Mouse (Mus musculus) intestine, postnatal 0 days (tissue): ENCODE measurements around the gene Slc7a5. TPM values are rescaled to one million over a fixed set of nuclear protein-coding genes. Genes with fewer than 3 reads are reported as not detected.

Experiments
- ATAC-seq: fragments of 200-750 bp; cut with Nextera tagmentation; 2 replicates; pipeline ENCODE4 v1.8.0; 2017; ENCODE audit warnings: mild to moderate bottlenecking, moderate TSS enrichment, moderate library complexity
- H3K27ac ChIP-seq: fragments of 300-500 bp; sonication (generic); 2 replicates; pipeline ENCODE4 v1.5.1; 2014; ENCODE audit warnings: mild to moderate bottlenecking, low read depth, low read length, moderate library complexity
- H3K27me3 ChIP-seq: fragments of 300-500 bp; sonication (generic); replicated peaks from 2 replicates; pipeline ENCODE4 v1.6.1; 2014; ENCODE audit warnings: low read length, mixed read lengths; ENCODE audit not compliant: control insufficient read depth, insufficient read depth
- H3K36me3 ChIP-seq: fragments of 300-500 bp; sonication (generic); 2 replicates; pipeline ENCODE4 v1.6.1; 2014; ENCODE audit warnings: mild to moderate bottlenecking, moderate library complexity; ENCODE audit not compliant: control insufficient read depth, insufficient read depth
- H3K4me1 ChIP-seq: fragments of 300-500 bp; sonication (generic); replicated peaks from 2 replicates; pipeline ENCODE4 v1.6.1; 2014; ENCODE audit warnings: antibody characterized with exemption, low read length, mixed read lengths; ENCODE audit not compliant: control insufficient read depth, insufficient read depth
- H3K4me2 ChIP-seq: fragments of 300-500 bp; sonication (generic); replicated peaks from 2 replicates; pipeline ENCODE4 v1.6.1; 2014; ENCODE audit warnings: low read depth, mild to moderate bottlenecking, moderate library complexity
- H3K4me3 ChIP-seq: fragments of 300-500 bp; sonication (generic); 2 replicates; pipeline ENCODE4 v1.5.1; 2014; ENCODE audit warnings: low read depth, low read length
- H3K9ac ChIP-seq: fragments of 300-500 bp; sonication (generic); 2 replicates; pipeline ENCODE4 v1.6.1; 2014; ENCODE audit warnings: mild to moderate bottlenecking, low read depth, low read length
- H3K9me3 ChIP-seq: fragments of 300-500 bp; sonication (generic); 2 replicates; pipeline ENCODE4 v1.6.1; 2016; ENCODE audit warnings: mixed run types; ENCODE audit not compliant: control insufficient read depth
- CTCF ChIP-seq: sonication (generic); IDR thresholded peaks from 2 replicates; pipeline ENCODE4 v1.5.1; 2016; ENCODE audit warnings: low read depth, mild to moderate bottlenecking, control low read depth, antibody characterized with exemption, moderate library complexity
- WGBS: fragments of 180-500 bp; shearing (Covaris S2); extraction: QIAGEN DNeasy Blood & Tissue Kit; methylation state at CpG from one replicate; pipeline ENCODE4 v1.1.7; 2014; 5-methylcytosine and 5-hydroxymethylcytosine counted together
- polyA plus RNA-seq: library from polyadenylated mRNA; unstranded; fragments of >200 nt; fragmentation: Nextera tagmentation; extraction: Ambion mirVana; gene quantifications from 2 replicates; pipeline ENCODE4 v1.2.1, GENCODE M21; 2015

Gene Slc7a5
- polyA plus RNA-seq, 1 experiment from 2014 or later: 6.1 TPM

DNA sequence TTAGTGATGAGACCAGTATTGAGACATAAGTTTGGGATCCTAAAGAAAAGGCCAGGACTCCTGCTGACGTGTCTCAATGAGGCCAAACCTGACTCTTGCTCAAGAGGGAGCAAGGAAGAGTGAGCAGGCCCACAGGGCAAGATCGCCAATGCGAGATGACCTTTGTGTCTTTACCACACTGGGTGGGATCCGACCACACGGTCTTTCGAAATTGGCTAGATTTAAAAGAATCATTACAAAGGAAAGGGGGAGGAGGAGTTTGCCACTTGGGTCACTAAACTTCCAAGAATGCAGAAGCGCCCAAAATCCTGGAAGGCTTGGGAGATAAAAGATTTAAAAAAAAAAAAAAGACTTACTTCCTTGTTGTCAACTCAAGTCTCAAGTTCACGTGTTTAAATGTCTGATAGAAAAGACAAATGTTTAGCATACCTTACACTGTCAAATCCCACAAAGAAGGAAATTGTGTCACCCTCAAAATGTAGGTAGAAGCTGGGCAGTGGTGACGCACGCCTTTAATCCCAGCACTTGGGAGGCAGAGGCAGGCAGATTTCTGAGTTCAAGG lies 60.2 kb downstream of the Slc7a5 start:
- TF ChIP-seq CTCF: no peak

GRCm38 (mm10) chr8:121846815-121847214 lies 60.7 kb downstream of the Slc7a5 start:
- Histone ChIP-seq H3K27ac (no peak overlapping the region), H3K9me3 (no peaks in the 10 kb centered on the region), H3K27me3 (no peaks in the 10 kb centered on the region), H3K4me2 (no peak overlapping the region), H3K36me3 (no peaks in the 10 kb centered on the region), H3K4me3 (no peak overlapping the region), H3K9ac (no peak overlapping the region), H3K4me1 (no peaks in the 10 kb centered on the region; the same call in 1 of the 2 replicates)
- TF ChIP-seq CTCF: no peak
- ATAC-seq: no peak

More for the DNA sequence above, 60.2 kb downstream of the Slc7a5 start:
- no peak for ATAC-seq
- 52% methylated on average over 10 of the region's 10 CpGs for WGBS
- Histone ChIP-seq H3K36me3 (no peaks in the 10 kb centered on the region), H3K4me1 (no peaks in the 10 kb centered on the region; the same call in 1 of the 2 replicates), H3K4me3 (no peak overlapping the region), H3K27me3 (no peaks in the 10 kb centered on the region), H3K4me2 (no peak overlapping the region), H3K9ac (no peak overlapping the region), H3K9me3 (no peaks in the 10 kb centered on the region), H3K27ac (no peak overlapping the region)

GRCm38 (mm10) chr8:121844765-121845164 lies 62.7 kb downstream of the Slc7a5 start:
- no peaks in the 10 kb centered on the region for H3K9me3 ChIP-seq
- no peak for TF ChIP-seq CTCF

GRCm38 (mm10) chr8:121843184-121843733 lies 64.2 kb downstream of the Slc7a5 start:
- Histone ChIP-seq H3K9me3 (no peaks in the 10 kb centered on the region), H3K4me2 (no peak overlapping the region), H3K4me3 (no peak overlapping the region), H3K4me1 (no peaks in the 10 kb centered on the region), H3K9ac (no peak overlapping the region), H3K27ac (no peak overlapping the region), H3K36me3 (no peaks in the 10 kb centered on the region), H3K27me3 (no peaks in the 10 kb centered on the region)
- 73% methylated on average over 3 of the region's 3 CpGs for whole genome bisulfite sequencing
- no peak for ATAC-seq
- no peak for TF ChIP-seq CTCF

More at GRCm38 (mm10) chr8:121844765-121845164, 62.7 kb downstream of the Slc7a5 start:
- WGBS: 75% methylated on average over 6 of the region's 7 CpGs
- Histone ChIP-seq H3K4me1 (no peaks in the 10 kb centered on the region), H3K9ac (no peak overlapping the region), H3K4me2 (no peak overlapping the region), H3K27me3 (no peaks in the 10 kb centered on the region), H3K36me3 (no peaks in the 10 kb centered on the region), H3K4me3 (no peak overlapping the region), H3K27ac (no peak overlapping the region)
- no peak for ATAC-seq

GRCm38 (mm10) chr8:121842064-121842955 lies 65.2 kb downstream of the Slc7a5 start:
- Histone ChIP-seq H3K4me1 (no peaks in the 10 kb centered on the region), H3K27ac (no peak overlapping the region), H3K4me2 (no peak overlapping the region), H3K4me3 (no peak overlapping the region), H3K9ac (no peak overlapping the region), H3K36me3 (no peaks in the 10 kb centered on the region), H3K9me3 (no peaks in the 10 kb centered on the region), H3K27me3 (no peaks in the 10 kb centered on the region)
- 82% methylated on average over 8 of the region's 8 CpGs for whole genome bisulfite sequencing
- TF ChIP-seq CTCF: no peak
- no peak for ATAC-seq

- Histone ChIP-seq H3K36me3 (no peaks in the 10 kb centered on the region), H3K4me1 (no peaks in the 10 kb centered on the region), H3K27ac (no peak overlapping the region), H3K9ac (no peak overlapping the region), H3K4me2 (no peak overlapping the region), H3K4me3 (no peak overlapping the region), H3K27me3 (no peaks in the 10 kb centered on the region), H3K9me3 (no peaks in the 10 kb centered on the region)
- peak; percentile 72 for TF ChIP-seq CTCF
- WGBS: 53% methylated on average over 8 of the region's 8 CpGs
- ATAC-seq: no peak
These were observed 66.3 kb downstream of the Slc7a5 start for GRCm38 (mm10) chr8:121841242-121841641.
